Mouse (Mus musculus) lung, embryonic 14.5 days (tissue): ENCODE measurements around the gene Lemd2. TPM values are rescaled to one million over a fixed set of nuclear protein-coding genes. Genes with fewer than 3 reads are reported as not detected.

Experiments used
- ATAC-seq: fragments of 200-750 bp; cut with Nextera tagmentation; 2 replicates; pipeline ENCODE4 v1.8.0; 2017; ENCODE audit warnings: mild to moderate bottlenecking, moderate TSS enrichment, moderate library complexity; ENCODE audit not compliant: insufficient read depth
- DNase-seq: peaks from one replicate; pipeline ENCODE4 v3.0.0-alpha.2; 2015
- H3K27ac ChIP-seq: fragments of 300-500 bp; sonication (generic); 2 replicates; pipeline ENCODE4 v1.5.1; 2014; ENCODE audit warnings: low read depth, mild to moderate bottlenecking, moderate library complexity
- H3K27me3 ChIP-seq: fragments of 300-500 bp; sonication (generic); 2 replicates; pipeline ENCODE4 v1.6.1; 2014; ENCODE audit warnings: low read length, control low read depth; ENCODE audit not compliant: insufficient read depth
- H3K36me3 ChIP-seq: fragments of 300-500 bp; sonication (generic); 2 replicates; pipeline ENCODE4 v1.6.1; 2014; ENCODE audit warnings: control low read depth; ENCODE audit not compliant: insufficient read depth
- H3K4me1 ChIP-seq: fragments of 300-500 bp; sonication (generic); 2 replicates; pipeline ENCODE4 v1.6.1; 2014; ENCODE audit warnings: antibody characterized with exemption, control low read depth; ENCODE audit not compliant: insufficient read depth
- H3K4me2 ChIP-seq: fragments of 300-500 bp; sonication (generic); 2 replicates; pipeline ENCODE4 v1.6.1; 2014; ENCODE audit warnings: mild to moderate bottlenecking
- H3K4me3 ChIP-seq: fragments of 300-500 bp; sonication (generic); 2 replicates; pipeline ENCODE4 v1.5.1; 2014; ENCODE audit warnings: low read depth, low read length
- H3K9ac ChIP-seq: fragments of 300-500 bp; sonication (generic); 2 replicates; pipeline ENCODE4 v1.6.1; 2014
- H3K9me3 ChIP-seq: fragments of 300-500 bp; sonication (generic); 2 replicates; pipeline ENCODE4 v1.6.1; 2016; ENCODE audit warnings: low read depth, low read length, control low read depth
- CTCF ChIP-seq: IDR thresholded peaks from 2 replicates; pipeline ENCODE4 v1.5.1; 2016; ENCODE audit warnings: antibody characterized with exemption, low read depth
- WGBS: fragments of 180-500 bp; shearing (Covaris S2); extraction: QIAGEN DNeasy Blood & Tissue Kit; methylation state at CpG from one replicate; pipeline ENCODE4 v1.1.7; 2014; 5-methylcytosine and 5-hydroxymethylcytosine counted together
- polyA plus RNA-seq: library from polyadenylated mRNA; unstranded; fragments of >200 nt; fragmentation: Nextera tagmentation; extraction: Ambion mirVana; gene quantifications from 2 replicates; pipeline ENCODE4 v1.2.1, GENCODE M21; 2014

Lemd2 gene
- polyA plus RNA-seq, result 18.1 and 20.4 TPM in 2 replicates

DNA sequence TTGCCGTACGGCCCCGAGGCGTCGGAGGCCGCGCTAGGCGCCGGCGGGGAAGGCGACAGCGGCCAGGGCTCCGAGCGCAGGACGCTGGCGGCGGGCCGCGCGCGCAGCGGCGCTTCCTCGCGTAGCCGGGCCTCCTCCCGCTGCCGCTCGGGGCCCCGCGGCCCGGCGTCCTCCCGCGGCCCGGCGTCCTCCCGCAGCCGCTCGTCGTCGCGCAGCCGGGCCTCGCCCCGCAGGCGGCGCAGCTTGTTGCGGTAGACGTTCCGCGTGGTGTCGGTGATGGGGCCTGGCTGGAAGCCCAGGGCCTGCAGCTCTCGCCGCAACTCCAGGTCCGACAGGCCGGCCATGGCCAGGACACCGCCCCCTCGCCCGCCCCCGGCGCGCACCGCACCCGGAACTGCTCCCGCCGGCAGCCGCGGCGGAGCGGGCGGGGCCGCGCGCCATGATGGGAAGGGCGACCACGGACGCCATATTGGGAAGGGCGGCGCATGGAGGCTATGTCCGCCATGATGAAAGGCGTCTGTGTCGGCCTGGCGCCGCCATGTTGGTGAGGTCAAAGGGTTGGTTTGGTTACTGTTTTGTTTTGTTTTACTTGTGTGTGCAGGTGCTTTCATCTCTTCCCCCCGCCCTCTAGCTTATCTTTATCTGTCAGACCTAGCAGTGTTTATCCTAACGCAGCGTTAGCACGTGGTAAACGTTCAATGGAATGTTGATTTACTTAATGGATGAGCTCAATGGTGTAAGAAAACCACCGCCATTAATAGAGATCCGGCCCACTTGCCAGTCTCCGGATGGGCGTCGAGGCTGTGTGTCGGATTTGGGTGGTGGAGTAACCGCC lies at the start of gene Lemd2:
TSS of gene Lemd2 (minus strand) at position 395 of the 835 bp plus-strand sequence.
- H3K27ac ChIP-seq, result peak within 1 kb of the TSS; percentile 96
- H3K4me2 ChIP-seq, result peak within 1 kb of the TSS; percentile 91
- WGBS, result 2% methylated on average over 80 of the region's 97 CpGs
- TF ChIP-seq CTCF, result no peak
- ATAC-seq (peak; percentile 93), DNase-seq (peak; percentile 98)
- H3K9me3 ChIP-seq, result no peaks in the 10 kb centered on the region; the same call in 1 of the 2 replicates
- H3K4me3 ChIP-seq, result peak within 1 kb of the TSS; percentile 94
- peak within 1 kb of the TSS; percentile 96 for H3K9ac ChIP-seq
- peaks cover 8% of the 10 kb centered on the region; the same call in 1 of the 2 replicates for H3K4me1 ChIP-seq
- H3K27me3 ChIP-seq, result no peaks in the 10 kb centered on the region
- peaks cover 32% of the 10 kb centered on the region for H3K36me3 ChIP-seq

DNA sequence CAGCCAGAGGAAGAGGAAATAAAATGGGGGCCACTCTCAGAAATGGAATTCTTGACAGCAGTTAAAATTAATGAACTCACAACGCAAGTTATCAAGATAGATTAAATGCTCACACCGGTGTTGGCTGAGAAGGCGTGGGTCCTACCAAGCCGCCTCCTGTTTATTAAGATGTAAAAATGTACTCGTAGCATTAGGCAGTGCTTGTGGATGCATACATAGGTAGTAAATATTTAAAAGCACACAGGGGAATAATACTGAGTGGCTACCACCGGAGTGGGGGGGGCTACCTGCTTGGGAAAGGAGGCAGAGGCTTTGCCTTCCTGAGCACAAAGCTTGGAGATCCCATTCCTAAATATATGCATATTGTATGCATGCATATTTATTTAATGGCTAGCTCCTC lies 46.9 kb upstream of the Lemd2 start:
- WGBS, result 69% methylated on average over 6 of the region's 6 CpGs
- no peak overlapping the region for H3K4me3 ChIP-seq
- H3K9me3 ChIP-seq, result no peaks in the 10 kb centered on the region
- no peaks in the 10 kb centered on the region for H3K27me3 ChIP-seq
- H3K27ac ChIP-seq, result no peak overlapping the region
- TF ChIP-seq CTCF, result no peak
- H3K9ac ChIP-seq, result no peak overlapping the region
- H3K4me1 ChIP-seq, result no peaks in the 10 kb centered on the region
- no peak for DNase-seq
- H3K36me3 ChIP-seq, result no peaks in the 10 kb centered on the region
- H3K4me2 ChIP-seq, result no peak overlapping the region
- no peak for ATAC-seq

DNA sequence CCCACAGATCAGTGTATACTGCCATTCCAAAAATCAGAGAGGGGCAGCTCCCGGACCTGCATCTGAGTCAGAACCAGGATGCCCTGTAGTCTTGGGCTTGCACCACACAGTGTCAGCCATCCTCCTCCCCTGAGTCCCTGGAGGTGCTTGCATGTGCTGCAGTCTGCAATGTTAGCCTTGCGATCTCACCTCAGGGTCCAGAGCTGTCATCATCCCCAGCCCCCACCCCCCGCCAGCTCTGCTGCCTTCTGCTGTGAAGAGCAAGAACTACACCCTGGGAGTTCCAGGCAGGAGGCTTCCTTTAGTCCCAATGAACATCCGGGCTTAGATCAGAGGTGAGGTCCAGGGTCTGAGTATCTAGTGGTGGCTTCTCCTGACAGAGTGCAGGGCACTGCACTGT lies 46.2 kb upstream of the Lemd2 start:
- Histone ChIP-seq H3K27ac (no peak overlapping the region), H3K4me1 (no peaks in the 10 kb centered on the region), H3K9ac (no peak overlapping the region), H3K4me2 (no peak overlapping the region), H3K36me3 (no peaks in the 10 kb centered on the region), H3K4me3 (no peak overlapping the region), H3K27me3 (no peaks in the 10 kb centered on the region), H3K9me3 (no peaks in the 10 kb centered on the region)
- DNase-seq, result no peak
- peak; percentile 14; the same call in 1 of the 2 replicates for TF ChIP-seq CTCF
- ATAC-seq, result no peak
- WGBS, result 11% methylated on average over 4 of the region's 4 CpGs

DNA sequence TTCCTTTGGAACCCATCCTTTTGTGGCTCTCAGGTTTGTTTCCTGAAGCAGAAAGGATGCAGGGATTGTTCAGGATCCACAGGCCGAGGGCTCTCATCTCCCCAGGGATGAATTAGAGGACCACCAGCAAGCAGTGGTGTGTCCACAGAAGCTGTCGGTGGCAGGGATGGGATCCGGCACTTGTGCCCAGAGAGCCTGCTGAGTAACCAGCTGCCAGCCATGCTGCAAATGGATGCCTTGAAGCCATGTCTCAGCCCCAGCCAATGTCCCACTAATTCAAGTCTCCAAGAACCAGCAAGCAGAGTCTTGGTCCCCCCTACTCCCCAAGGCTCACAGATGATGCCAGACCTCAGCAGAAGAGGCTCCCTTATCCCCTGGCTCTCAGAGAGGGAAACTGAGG lies 44.8 kb upstream of the Lemd2 start:
- no peaks in the 10 kb centered on the region for H3K9me3 ChIP-seq

DNA sequence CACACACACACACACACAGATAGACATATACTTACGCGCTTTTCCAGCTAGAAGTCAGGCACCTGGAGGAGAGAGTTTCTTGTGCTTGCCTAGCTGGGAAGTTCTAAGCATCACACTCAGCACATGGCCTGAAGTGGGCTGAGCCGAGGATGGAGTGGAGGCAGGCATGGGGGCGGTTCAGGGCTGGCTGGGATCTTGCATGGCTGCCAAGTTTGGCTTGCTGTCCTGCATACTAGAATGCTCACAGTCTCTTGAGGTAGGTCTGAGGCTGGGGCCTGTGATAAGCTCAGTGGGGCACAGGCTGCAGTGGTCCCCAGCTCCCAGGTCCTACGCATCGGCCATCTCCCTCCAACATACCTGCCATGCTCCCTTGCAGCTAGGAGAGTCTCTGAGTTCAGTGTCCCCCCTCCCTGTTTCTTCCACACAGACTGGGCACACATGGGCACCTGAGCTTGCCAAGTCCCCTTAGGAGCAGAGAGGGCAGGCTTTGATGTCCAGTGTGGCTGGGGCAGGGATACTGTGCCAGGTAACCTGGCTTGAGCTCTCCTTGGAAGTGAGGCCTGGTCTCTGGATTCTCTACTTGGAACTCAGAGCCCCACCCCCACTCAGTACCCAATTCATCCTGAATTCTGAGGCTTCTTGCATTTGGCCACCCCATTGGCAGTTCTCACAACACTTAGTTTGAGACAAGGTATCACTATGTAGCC lies 43.6 kb upstream of the Lemd2 start:
- TF ChIP-seq CTCF, result no peak
- Histone ChIP-seq H3K9me3 (no peaks in the 10 kb centered on the region), H3K4me3 (no peak overlapping the region), H3K27ac (no peak overlapping the region), H3K9ac (no peak overlapping the region), H3K4me1 (0 out of 2 replicates have a peak, but pooled peaks cover 1% of the 10 kb centered on the region), H3K4me2 (no peak overlapping the region), H3K27me3 (no peaks in the 10 kb centered on the region), H3K36me3 (no peaks in the 10 kb centered on the region)
- no peak for ATAC-seq
- DNase-seq, result no peak
- 76% methylated on average over 6 of the region's 6 CpGs for WGBS

More for the DNA sequence above, 44.8 kb upstream of the Lemd2 start:
- ATAC-seq (no peak), DNase-seq (no peak)
- Histone ChIP-seq H3K4me1 (no peaks in the 10 kb centered on the region), H3K9ac (no peak overlapping the region), H3K4me3 (no peak overlapping the region), H3K36me3 (no peaks in the 10 kb centered on the region), H3K4me2 (no peak overlapping the region), H3K27me3 (no peaks in the 10 kb centered on the region), H3K27ac (no peak overlapping the region)
- 65% methylated on average over 3 of the region's 3 CpGs for WGBS
- no peak for TF ChIP-seq CTCF

DNA sequence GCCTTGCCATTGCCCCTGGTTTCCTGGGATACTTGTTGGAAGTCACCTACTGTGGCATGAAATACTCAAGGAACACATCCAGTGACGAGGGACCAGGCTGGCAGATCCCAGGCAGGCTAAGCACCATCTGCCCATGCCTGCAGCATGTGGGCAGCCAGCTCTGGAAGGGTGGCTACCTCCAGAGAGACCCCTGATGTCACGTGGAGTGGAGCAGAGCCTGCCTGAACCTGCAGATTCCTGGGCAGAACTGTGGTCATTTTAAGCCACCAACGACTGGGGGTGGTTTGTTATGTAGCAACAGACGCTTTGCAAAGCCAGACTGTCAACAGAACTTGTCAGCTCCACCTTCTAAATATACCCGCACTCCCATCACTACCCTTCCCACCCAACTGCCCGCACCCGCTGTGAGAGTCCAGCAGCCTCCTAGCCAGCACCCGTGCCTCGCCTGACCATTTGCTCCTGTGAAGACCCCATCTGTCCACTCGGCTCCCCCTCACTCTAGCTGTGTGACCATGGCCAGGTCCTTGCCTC lies 41.6 kb upstream of the Lemd2 start:
- 55% methylated on average over 10 of the region's 10 CpGs for WGBS
- DNase-seq (no peak), ATAC-seq (no peak)
- no peak overlapping the region for H3K9ac ChIP-seq
- no peak overlapping the region for H3K27ac ChIP-seq
- H3K27me3 ChIP-seq, result no peaks in the 10 kb centered on the region
- no peaks in the 10 kb centered on the region for H3K9me3 ChIP-seq
- no peaks in the 10 kb centered on the region for H3K36me3 ChIP-seq
- no peak overlapping the region for H3K4me3 ChIP-seq
- H3K4me2 ChIP-seq, result no peak overlapping the region
- peaks cover 14% of the 10 kb centered on the region for H3K4me1 ChIP-seq
- no peak for TF ChIP-seq CTCF

DNA sequence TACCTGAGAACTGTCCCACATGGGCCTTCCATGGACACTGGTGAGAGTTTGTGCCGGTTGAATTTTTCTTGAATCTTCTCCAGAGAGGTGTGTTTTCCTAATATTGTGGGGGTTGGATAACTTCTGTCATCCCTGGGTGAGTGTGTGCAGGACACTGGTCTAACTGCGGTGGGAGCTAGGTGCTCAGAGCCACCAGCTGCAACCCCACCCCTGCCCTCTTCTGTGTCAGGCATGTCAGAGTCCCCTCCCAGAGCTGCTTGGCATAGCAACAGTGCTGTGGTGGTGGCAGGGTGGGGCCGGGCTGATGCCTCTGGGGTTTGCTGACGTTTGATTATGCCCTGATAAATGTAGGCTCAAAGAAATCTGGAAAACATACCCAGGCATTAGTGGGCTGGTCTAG lies 40.6 kb upstream of the Lemd2 start:
- no peak for ATAC-seq
- H3K27ac ChIP-seq, result no peak overlapping the region

More for the DNA sequence above, 40.6 kb upstream of the Lemd2 start:
- no peak overlapping the region for H3K4me2 ChIP-seq
- H3K9ac ChIP-seq, result no peak overlapping the region
- no peaks in the 10 kb centered on the region for H3K9me3 ChIP-seq
- H3K27me3 ChIP-seq, result no peaks in the 10 kb centered on the region
- no peak for TF ChIP-seq CTCF
- H3K4me1 ChIP-seq, result peaks cover 18% of the 10 kb centered on the region
- no peak for DNase-seq
- WGBS, result 58% methylated on average over 4 of the region's 4 CpGs
- H3K4me3 ChIP-seq, result no peak overlapping the region
- no peaks in the 10 kb centered on the region for H3K36me3 ChIP-seq
